Mouse (Mus musculus): ENCODE measurements around the gene Golga1. TPM values are rescaled to one million over a fixed set of nuclear protein-coding genes. Genes with fewer than 3 reads are reported as not detected.
A peak's percentile ranks its signal among the peaks of the same experiment; 100 is the strongest.

Gene Golga1
- total and polyA plus RNA-seq, 2 experiments from 2014 or later, result 12.4 to 21.2 TPM

GRCm38 (mm10) chr2:39040215-39040614, 25.1 kb downstream of the Golga1 start:
- TF ChIP-seq CTCF (IDR thresholded peaks at IDR 0.05; ENCODE audit: low read depth) (no peak), EP300 (IDR thresholded peaks at IDR 0.05; ENCODE audit: low read depth) (no peak)
- WGBS, result 96% methylated on average over 1 of the region's 1 CpGs
- H3K27ac ChIP-seq (ENCODE audit: low read depth), result no peak overlapping the region

DNA sequence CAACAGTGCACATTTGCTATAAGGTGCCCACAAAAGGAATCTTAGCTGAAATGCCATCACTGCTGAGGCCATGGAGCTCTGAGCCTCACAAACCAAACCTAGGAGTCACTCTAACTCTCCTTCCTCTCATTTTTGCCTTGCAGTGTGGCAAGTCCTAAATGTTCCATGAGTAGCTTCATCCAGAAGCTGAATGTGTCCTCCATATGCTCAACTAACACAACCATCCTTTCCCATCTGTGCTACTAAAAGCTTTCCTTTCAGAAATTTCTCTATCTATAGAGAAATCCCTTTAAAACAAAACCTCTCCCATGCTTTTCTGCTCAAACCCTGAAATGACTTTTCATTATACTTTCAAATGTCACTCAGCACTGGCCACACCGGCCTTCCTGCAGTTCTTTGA, 33.7 kb downstream of the Golga1 start:
- no peak overlapping the region for H3K27ac ChIP-seq (ENCODE audit: low read depth)
- 95% methylated on average over 1 of the region's 1 CpGs for WGBS
- no peak for ATAC-seq (ENCODE audit: insufficient read depth, low read depth)

More at GRCm38 (mm10) chr2:39040215-39040614, 25.1 kb downstream of the Golga1 start:
- Histone ChIP-seq H3K9me3 (replicated peaks; ENCODE audit: control insufficient read depth, low read length) (no peaks in the 10 kb centered on the region), H3K27me3 (ENCODE audit: control insufficient read depth, insufficient read depth, low read length) (no peaks in the 10 kb centered on the region), H3K36me3 (replicated peaks; ENCODE audit: control insufficient read depth, insufficient read depth, low read length) (peaks cover 67% of the 10 kb centered on the region), H3K4me3 (ENCODE audit: low read depth, low read length) (no peak overlapping the region), H3K4me2 (ENCODE audit: low read depth, low read length) (no peak overlapping the region), H3K9ac (replicated peaks; ENCODE audit: low read depth, low read length) (no peak overlapping the region), H3K4me1 (ENCODE audit: control insufficient read depth, insufficient read depth) (no peaks in the 10 kb centered on the region)
- ATAC-seq (ENCODE audit: insufficient read depth, low read depth) (no peak), DNase-seq (ENCODE audit: low spot score) (no peak)

GRCm38 (mm10) chr2:39020004-39020403, 45.3 kb downstream of the Golga1 start:
- H3K9me3 ChIP-seq (replicated peaks; ENCODE audit: control insufficient read depth, low read length), result no peaks in the 10 kb centered on the region
- peaks cover 91% of the 10 kb centered on the region for H3K36me3 ChIP-seq (replicated peaks; ENCODE audit: control insufficient read depth, insufficient read depth, low read length)
- H3K27me3 ChIP-seq (ENCODE audit: control insufficient read depth, insufficient read depth, low read length), result no peaks in the 10 kb centered on the region
- no peaks in the 10 kb centered on the region for H3K4me1 ChIP-seq (ENCODE audit: control insufficient read depth, insufficient read depth)
- H3K9ac ChIP-seq (replicated peaks; ENCODE audit: low read depth, low read length), result no peak overlapping the region
- H3K4me3 ChIP-seq (ENCODE audit: low read depth, low read length), result no peak overlapping the region
- TF ChIP-seq EP300 (IDR thresholded peaks at IDR 0.05; ENCODE audit: low read depth), result no peak
- DNase-seq (ENCODE audit: low spot score) (no peak), ATAC-seq (ENCODE audit: insufficient read depth, low read depth) (no peak)
- no peak overlapping the region for H3K4me2 ChIP-seq (ENCODE audit: low read depth, low read length)
- H3K27ac ChIP-seq (ENCODE audit: low read depth), result no peak overlapping the region
- WGBS, result 71% methylated on average over 1 of the region's 1 CpGs

More for the DNA sequence above, 33.7 kb downstream of the Golga1 start:
- Histone ChIP-seq H3K9me3 (replicated peaks; ENCODE audit: control insufficient read depth, low read length) (no peaks in the 10 kb centered on the region), H3K4me1 (ENCODE audit: control insufficient read depth, insufficient read depth) (no peaks in the 10 kb centered on the region), H3K4me2 (ENCODE audit: low read depth, low read length) (no peak overlapping the region), H3K4me3 (ENCODE audit: low read depth, low read length) (no peak overlapping the region), H3K27me3 (ENCODE audit: control insufficient read depth, insufficient read depth, low read length) (no peaks in the 10 kb centered on the region), H3K36me3 (replicated peaks; ENCODE audit: control insufficient read depth, insufficient read depth, low read length) (peaks cover 82% of the 10 kb centered on the region), H3K9ac (replicated peaks; ENCODE audit: low read depth, low read length) (no peak overlapping the region)
- TF ChIP-seq EP300 (IDR thresholded peaks at IDR 0.05; ENCODE audit: low read depth), result no peak
- no peak for DNase-seq (ENCODE audit: low spot score)

- Histone ChIP-seq H3K36me3 (replicated peaks; ENCODE audit: control insufficient read depth, insufficient read depth, low read length) (peaks cover 84% of the 10 kb centered on the region), H3K27ac (ENCODE audit: low read depth) (no peak overlapping the region), H3K27me3 (ENCODE audit: control insufficient read depth, insufficient read depth, low read length) (no peaks in the 10 kb centered on the region), H3K4me2 (ENCODE audit: low read depth, low read length) (no peak overlapping the region), H3K9ac (replicated peaks; ENCODE audit: low read depth, low read length) (no peak overlapping the region), H3K4me1 (ENCODE audit: control insufficient read depth, insufficient read depth) (0 out of 2 replicates have a peak, but pooled peaks cover 1% of the 10 kb centered on the region), H3K4me3 (ENCODE audit: low read depth, low read length) (no peak overlapping the region), H3K9me3 (replicated peaks; ENCODE audit: control insufficient read depth, low read length) (no peaks in the 10 kb centered on the region)
- no peak for TF ChIP-seq EP300 (IDR thresholded peaks at IDR 0.05; ENCODE audit: low read depth)
- no peak for TF ChIP-seq CTCF (IDR thresholded peaks at IDR 0.05; ENCODE audit: low read depth)
- DNase-seq (ENCODE audit: low spot score) (no peak), ATAC-seq (ENCODE audit: insufficient read depth, low read depth) (no peak)
- WGBS, result 75% methylated on average over 3 of the region's 3 CpGs
Measured at GRCm38 (mm10) chr2:39016581-39016980, 48.8 kb downstream of the Golga1 start.

- H3K4me2 ChIP-seq (ENCODE audit: low read depth, low read length), result no peak overlapping the region
- peaks cover 23% of the 10 kb centered on the region; the same call in 1 of the 2 replicates for H3K4me1 ChIP-seq (ENCODE audit: control insufficient read depth, insufficient read depth)
- H3K9me3 ChIP-seq (replicated peaks; ENCODE audit: control insufficient read depth, low read length), result no peaks in the 10 kb centered on the region
- H3K36me3 ChIP-seq (replicated peaks; ENCODE audit: control insufficient read depth, insufficient read depth, low read length), result peaks cover 51% of the 10 kb centered on the region
- TF ChIP-seq CTCF (IDR thresholded peaks at IDR 0.05; ENCODE audit: low read depth), result no peak
- TF ChIP-seq EP300 (IDR thresholded peaks at IDR 0.05; ENCODE audit: low read depth), result no peak
- no peak overlapping the region for H3K4me3 ChIP-seq (ENCODE audit: low read depth, low read length)
- no peak for ATAC-seq (ENCODE audit: insufficient read depth, low read depth)
- 73% methylated on average over 7 of the region's 7 CpGs for WGBS
- no peaks in the 10 kb centered on the region for H3K27me3 ChIP-seq (ENCODE audit: control insufficient read depth, insufficient read depth, low read length)
- H3K27ac ChIP-seq (ENCODE audit: low read depth), result no peak overlapping the region
- no peak for DNase-seq (ENCODE audit: low spot score)
- no peak overlapping the region for H3K9ac ChIP-seq (replicated peaks; ENCODE audit: low read depth, low read length)
Measured at GRCm38 (mm10) chr2:39012768-39013279, 52.5 kb downstream of the Golga1 start.

DNA sequence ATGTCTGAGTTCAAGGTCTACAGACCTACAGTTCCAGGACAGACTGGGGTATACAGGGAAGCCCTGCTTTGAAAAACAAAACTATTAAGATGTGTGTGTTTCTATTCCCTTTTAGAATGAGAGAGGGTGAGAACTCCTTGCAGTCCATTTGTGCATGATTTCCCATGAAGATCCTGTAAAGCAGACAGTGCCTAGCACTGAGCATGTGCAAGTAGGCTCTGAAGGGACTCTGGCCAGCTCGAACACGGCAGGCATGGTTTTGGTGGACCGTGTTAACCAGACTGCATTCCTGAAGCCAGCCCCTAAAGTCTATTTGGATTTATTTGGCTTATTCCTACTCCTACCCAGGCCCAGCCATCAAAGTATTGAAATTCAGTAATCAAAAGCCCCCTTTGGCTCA, 53.4 kb downstream of the Golga1 start:
- Histone ChIP-seq H3K4me2 (ENCODE audit: low read depth, low read length) (no peak overlapping the region), H3K36me3 (replicated peaks; ENCODE audit: control insufficient read depth, insufficient read depth, low read length) (peaks cover 42% of the 10 kb centered on the region), H3K4me3 (ENCODE audit: low read depth, low read length) (no peak overlapping the region), H3K4me1 (ENCODE audit: control insufficient read depth, insufficient read depth) (peaks cover 23% of the 10 kb centered on the region; the same call in 1 of the 2 replicates), H3K27me3 (ENCODE audit: control insufficient read depth, insufficient read depth, low read length) (no peaks in the 10 kb centered on the region), H3K9me3 (replicated peaks; ENCODE audit: control insufficient read depth, low read length) (no peaks in the 10 kb centered on the region), H3K27ac (ENCODE audit: low read depth) (peak overlapping the region; percentile 43; the same call in 1 of the 2 replicates), H3K9ac (replicated peaks; ENCODE audit: low read depth, low read length) (no peak overlapping the region; the same call in 1 of the 2 replicates)
- TF ChIP-seq CTCF (IDR thresholded peaks at IDR 0.05; ENCODE audit: low read depth) (no peak), EP300 (IDR thresholded peaks at IDR 0.05; ENCODE audit: low read depth) (no peak)
- WGBS, result 77% methylated on average over 3 of the region's 3 CpGs
- DNase-seq (ENCODE audit: low spot score) (no peak), ATAC-seq (ENCODE audit: insufficient read depth, low read depth) (no peak)

Data from heart, postnatal 0 days (tissue).